Mouse (Mus musculus) liver, embryonic 14.5 days (tissue): ENCODE measurements around the gene Cyp2c55.

ENCODE experiments used
- CTCF ChIP-seq: IDR thresholded peaks from 2 replicates; pipeline ENCODE4 v1.5.1; 2016; ENCODE audit warnings: antibody characterized with exemption, low read depth, control low read depth
- EP300 ChIP-seq: IDR thresholded peaks from 2 replicates; pipeline ENCODE4 v1.6.1; 2016; ENCODE audit warnings: antibody characterized with exemption, low read depth

DNA sequence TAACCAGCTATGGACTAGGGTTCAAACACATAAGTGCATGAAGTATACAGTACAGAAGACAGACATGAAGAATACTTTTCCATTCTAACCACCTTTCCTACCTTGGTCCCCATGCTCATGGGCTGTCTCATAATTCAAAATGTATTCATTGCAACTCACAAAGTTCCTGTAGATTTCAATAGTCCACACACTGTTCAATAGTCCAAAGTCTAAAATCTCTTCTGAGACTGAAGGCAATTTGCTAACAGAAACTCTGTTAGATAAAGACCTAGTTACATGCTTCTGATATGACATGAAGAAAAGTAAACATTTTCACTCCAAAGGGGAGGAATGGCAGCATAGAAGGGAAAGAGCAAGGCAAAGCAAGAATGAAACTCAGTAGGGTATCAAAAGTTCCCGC is 51.1 kb downstream of the Cyp2c55 start:
- TF ChIP-seq EP300 (no peak), CTCF (no peak)
